Mouse (Mus musculus) thymus, adult 2 months (tissue): ENCODE measurements at regions not wholly inside any gene's neighbourhood (a gene's known extent, or its start where the extent isn't known, plus 50 kb on each side); places are given as distances from the start of the nearest gene placed in this dataset.

Experiments used
- CTCF ChIP-seq: fragments of 200-500 bp; IDR thresholded peaks from 2 replicates; pipeline ENCODE4 v1.5.1; 2012; ENCODE audit warnings: mild to moderate bottlenecking, control low read depth, low read length, moderate library complexity, borderline replicate concordance; ENCODE audit not compliant: control insufficient read depth, poor library complexity, insufficient read depth; ENCODE audit errors: extremely low read depth
- POLR2A ChIP-seq: fragments of 200-500 bp; IDR thresholded peaks from 2 replicates; pipeline ENCODE4 v1.6.1; 2012; ENCODE audit warnings: mild to moderate bottlenecking, low read length, control low read depth, moderate library complexity; ENCODE audit not compliant: control insufficient read depth, poor library complexity, insufficient read depth; ENCODE audit errors: extremely low read depth

GRCm38 (mm10) chr12:52429935-52430334 lies 73.8 kb upstream of the Arhgap5 start:
- TF ChIP-seq POLR2A: no peak
- no peak for TF ChIP-seq CTCF
